Mouse (Mus musculus) olfactory bulb, adult 2 months (tissue): Measurements from ENCODE around the gene Cs. TPM values are rescaled to one million over a fixed set of nuclear protein-coding genes. Genes with fewer than 3 reads are reported as not detected.

Experiments used
- H3K27ac ChIP-seq: fragments of 200-500 bp; 2 replicates; pipeline ENCODE4 v1.5.1; 2012; ENCODE audit warnings: low read depth, low read length; ENCODE audit not compliant: insufficient read depth
- H3K4me1 ChIP-seq: fragments of 200-500 bp; 2 replicates; pipeline ENCODE4 v1.6.1; 2012; ENCODE audit warnings: low read length; ENCODE audit not compliant: control insufficient read depth, insufficient read depth
- H3K4me3 ChIP-seq: fragments of 200-500 bp; 2 replicates; pipeline ENCODE4 v1.5.1; 2012; ENCODE audit warnings: mild to moderate bottlenecking, low read depth, low read length, moderate library complexity; ENCODE audit not compliant: insufficient read depth
- CTCF ChIP-seq: fragments of 200-500 bp; IDR thresholded peaks from 2 replicates; pipeline ENCODE4 v1.5.1; 2012; ENCODE audit warnings: low read depth, mild to moderate bottlenecking, low read length, moderate library complexity; ENCODE audit not compliant: insufficient read depth
- POLR2A ChIP-seq: fragments of 200-500 bp; IDR thresholded peaks from 2 replicates; pipeline ENCODE4 v1.6.1; 2012; ENCODE audit warnings: mild to moderate bottlenecking, low read depth, low read length, moderate library complexity; ENCODE audit not compliant: insufficient read depth
- WGBS: fragments of 180-500 bp; shearing (Covaris S2); methylation state at CpG from one replicate; pipeline ENCODE4 v1.1.7; 2018; 5-methylcytosine and 5-hydroxymethylcytosine counted together
- polyA plus RNA-seq: library from polyadenylated mRNA; stranded (reverse); fragments of >200 nt; gene quantifications from 2 replicates; pipeline ENCODE4 v1.2.4, GENCODE M21; 2012; ENCODE audit warnings: low replicate concordance; ENCODE audit not compliant: missing spikeins, insufficient read depth, insufficient read length

Cs gene
- polyA plus RNA-seq, 1 experiment: not detected

DNA sequence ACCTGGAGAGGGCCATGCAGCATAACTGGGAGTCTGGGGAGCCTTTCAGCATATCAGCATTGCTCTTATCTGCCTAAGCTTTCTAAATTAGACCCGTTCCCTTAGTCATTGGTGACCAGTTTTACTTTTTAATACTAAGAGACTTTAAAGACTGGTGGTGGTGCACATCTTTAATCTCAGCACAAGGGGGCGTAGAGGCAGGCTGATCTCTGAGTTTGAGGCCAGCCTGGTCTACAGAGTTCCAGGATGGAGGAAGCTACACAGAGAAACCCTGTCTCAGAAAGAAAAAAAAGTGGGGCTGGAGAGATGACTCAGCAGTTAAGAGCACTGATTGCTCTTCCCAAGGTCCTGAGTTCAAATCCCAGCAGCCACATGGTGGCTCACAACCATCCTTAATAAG is 2.7 kb downstream of the Cs start:
- Histone ChIP-seq H3K4me3 (no peak overlapping the region), H3K4me1 (peaks cover 9% of the 10 kb centered on the region), H3K27ac (no peak overlapping the region)
- TF ChIP-seq CTCF: no peak
- TF ChIP-seq POLR2A: no peak
- WGBS: 73% methylated on average over 2 of the region's 2 CpGs

DNA sequence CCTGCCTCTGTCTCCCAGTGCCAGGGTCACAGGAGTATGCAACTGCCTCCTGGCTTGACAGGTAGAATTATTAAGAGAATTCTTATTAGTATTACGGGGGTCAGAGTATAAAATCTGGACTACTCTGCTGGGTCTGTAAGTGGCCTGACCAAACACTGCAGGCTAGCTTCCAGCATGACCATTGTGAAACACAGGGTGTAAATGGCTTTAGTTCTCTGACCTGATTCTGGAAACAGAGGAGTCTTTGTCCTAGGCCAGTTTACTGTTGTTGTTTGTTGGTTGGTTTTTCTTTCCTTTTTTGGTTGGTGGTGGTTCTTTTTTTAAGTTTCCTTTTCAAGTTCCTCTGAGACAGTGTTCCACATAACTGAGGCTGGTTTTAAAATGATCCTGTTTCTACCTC is 5.9 kb downstream of the Cs start:
- Histone ChIP-seq H3K27ac (peak overlapping the region; percentile 75), H3K4me1 (peaks cover 9% of the 10 kb centered on the region), H3K4me3 (no peak overlapping the region)
- 47% methylated on average over 1 of the region's 1 CpGs for WGBS
- TF ChIP-seq CTCF (no peak), POLR2A (no peak)

DNA sequence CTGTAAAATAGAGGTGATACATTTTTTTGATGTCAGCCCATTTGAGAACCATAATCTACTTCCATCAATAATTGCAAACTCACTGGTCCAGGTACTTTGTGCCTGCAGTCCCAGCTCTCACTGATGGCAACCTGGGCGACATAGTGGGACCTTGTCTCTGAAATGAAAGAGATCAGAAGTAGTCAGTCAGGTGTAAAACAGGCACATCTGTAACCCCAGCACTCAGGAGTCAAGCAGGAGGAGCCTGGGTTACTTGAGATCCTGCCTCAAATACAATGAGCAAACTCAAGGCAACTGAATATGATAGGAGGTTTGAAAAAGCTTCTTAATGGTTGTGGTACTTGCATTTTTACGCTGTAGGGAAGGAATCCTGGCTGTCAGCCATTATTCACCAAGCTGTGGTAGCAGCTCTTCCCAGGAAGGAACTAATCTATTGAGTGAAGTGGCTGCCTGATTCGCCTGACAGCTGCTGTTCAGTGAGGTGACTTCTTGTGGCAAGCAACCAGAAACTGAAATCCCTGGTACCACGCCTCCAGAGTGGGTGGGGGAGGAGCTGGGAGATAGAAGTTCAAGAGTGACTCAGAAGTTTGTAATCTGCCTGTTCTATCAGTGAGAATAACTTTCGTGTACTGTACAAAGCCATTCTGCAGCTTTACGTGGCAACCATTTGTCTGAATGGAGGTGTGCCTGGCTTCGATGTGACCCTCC is 7.2 kb downstream of the Cs start:
- Histone ChIP-seq H3K4me1 (peaks cover 10% of the 10 kb centered on the region), H3K27ac (peak overlapping the region; percentile 61), H3K4me3 (no peak overlapping the region)
- WGBS: 15% methylated on average over 7 of the region's 7 CpGs
- no peak for TF ChIP-seq CTCF
- TF ChIP-seq POLR2A: no peak

DNA sequence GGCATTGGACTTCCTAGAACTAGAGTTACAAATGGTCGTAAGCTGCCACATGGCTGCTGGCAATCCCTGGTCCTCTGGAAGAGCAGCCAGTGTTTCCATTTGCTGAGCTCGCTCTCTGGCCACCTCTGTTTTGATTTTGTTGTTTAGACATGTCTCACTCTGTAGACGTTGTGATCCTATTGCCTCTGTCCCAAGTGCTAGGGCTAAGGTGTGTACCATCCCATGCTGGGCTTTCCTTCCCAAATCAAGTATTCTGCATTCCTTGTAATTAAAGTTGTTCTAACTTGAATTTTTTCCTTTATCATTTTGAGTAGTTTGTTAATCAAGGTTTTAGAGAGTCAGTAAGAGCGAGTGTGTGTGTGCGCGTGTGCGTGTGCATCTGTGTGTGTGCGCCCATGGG is 10.0 kb downstream of the Cs start:
- H3K4me1 ChIP-seq: peaks cover 10% of the 10 kb centered on the region
- 82% methylated on average over 8 of the region's 8 CpGs for WGBS
- no peak overlapping the region for H3K4me3 ChIP-seq
- TF ChIP-seq CTCF: no peak
- no peak overlapping the region for H3K27ac ChIP-seq

- 41% methylated on average over 2 of the region's 2 CpGs for WGBS
Measured at GRCm38 (mm10) chr10:128358796-128359195, 21.3 kb downstream of the Cs start.

DNA sequence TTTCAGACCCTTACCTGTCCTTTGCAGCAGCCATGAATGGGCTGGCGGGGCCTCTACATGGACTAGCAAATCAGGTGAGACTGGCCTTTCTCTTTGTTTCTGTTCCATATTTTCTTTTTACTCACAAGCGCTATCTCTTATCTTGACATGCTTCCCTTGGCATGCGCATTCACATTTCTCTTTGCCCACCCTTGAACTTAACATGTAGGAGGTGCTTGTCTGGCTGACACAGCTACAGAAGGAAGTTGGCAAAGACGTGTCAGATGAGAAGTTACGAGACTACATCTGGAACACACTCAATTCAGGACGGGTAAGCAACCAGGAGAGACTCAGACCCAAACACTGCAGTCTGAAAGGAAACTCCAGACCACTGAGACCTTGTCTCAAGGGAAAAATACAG is 21.7 kb downstream of the Cs start:
- Histone ChIP-seq H3K27ac (no peak overlapping the region), H3K4me3 (no peak overlapping the region), H3K4me1 (no peaks in the 10 kb centered on the region)
- TF ChIP-seq CTCF (no peak), POLR2A (no peak)
- WGBS: 89% methylated on average over 6 of the region's 6 CpGs

More at GRCm38 (mm10) chr10:128358796-128359195, 21.3 kb downstream of the Cs start:
- Histone ChIP-seq H3K4me1 (no peaks in the 10 kb centered on the region), H3K27ac (no peak overlapping the region), H3K4me3 (no peak overlapping the region)
- TF ChIP-seq CTCF: no peak
- no peak for TF ChIP-seq POLR2A

- no peak overlapping the region for H3K4me3 ChIP-seq
- H3K27ac ChIP-seq: no peak overlapping the region
- no peaks in the 10 kb centered on the region for H3K4me1 ChIP-seq
- 86% methylated on average over 6 of the region's 6 CpGs for WGBS
- TF ChIP-seq CTCF (no peak), POLR2A (no peak)
Measured at GRCm38 (mm10) chr10:128361836-128362235, 24.3 kb downstream of the Cs start.

DNA sequence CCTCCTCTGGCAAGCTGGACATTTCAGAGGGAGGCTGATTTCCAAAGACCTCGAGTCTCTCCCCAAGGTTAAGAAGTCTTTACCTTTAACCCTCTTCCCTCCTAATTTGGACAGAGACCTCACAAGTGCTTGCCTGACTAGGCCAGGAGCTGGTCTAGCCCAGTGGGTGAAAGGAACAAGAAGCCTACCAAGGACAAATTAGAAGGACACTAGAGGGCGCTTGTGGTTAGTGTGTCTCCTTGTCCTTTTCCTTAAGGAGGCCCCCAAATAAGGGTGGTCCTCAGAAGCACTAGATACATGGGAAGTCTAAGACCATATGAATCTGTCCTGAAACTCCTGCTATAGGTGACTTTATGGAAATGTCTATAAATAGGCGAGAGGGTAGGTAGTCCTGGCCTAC is 25.0 kb downstream of the Cs start:
- Histone ChIP-seq H3K27ac (no peak overlapping the region), H3K4me3 (no peak overlapping the region), H3K4me1 (no peaks in the 10 kb centered on the region)
- 52% methylated on average over 3 of the region's 3 CpGs for WGBS
- TF ChIP-seq POLR2A (no peak), CTCF (no peak)

GRCm38 (mm10) chr10:128367899-128368401 is 30.4 kb downstream of the Cs start:
- Histone ChIP-seq H3K27ac (peak overlapping the region; percentile 76), H3K4me3 (peak overlapping the region; percentile 60), H3K4me1 (peaks cover 5% of the 10 kb centered on the region; the same call in 1 of the 2 replicates)
- TF ChIP-seq POLR2A (no peak), CTCF (no peak)
- WGBS: 5% methylated on average over 19 of the region's 19 CpGs
